Mouse (Mus musculus) urinary bladder, postnatal 36 days (tissue): ENCODE measurements at regions not wholly inside any gene's neighbourhood (a gene's known extent, or its start where the extent isn't known, plus 50 kb on each side); places are given as distances from the start of the nearest gene placed in this dataset.

ENCODE experiments used
- DNase-seq, 2 experiments: peaks; one replicate each; pipeline ENCODE4 v3.0.0; 2022; ENCODE audit warnings: low spot score in 2 of 2, mixed read lengths in 1 of 2

GRCm38 (mm10) chr6:94413987-94414360, 86.2 kb upstream of the Slc25a26 start:
- DNase-seq: no peak

GRCm38 (mm10) chr6:94413297-94413986, 86.7 kb upstream of the Slc25a26 start:
- no peak for DNase-seq

- DNase-seq: no peak
These were observed 87.8 kb upstream of the Slc25a26 start for GRCm38 (mm10) chr6:94412341-94412740.

- no peak for DNase-seq
These were observed 89.7 kb upstream of the Slc25a26 start for GRCm38 (mm10) chr6:94410480-94410879.

GRCm38 (mm10) chr6:94408996-94409395, 91.1 kb upstream of the Slc25a26 start:
- no peak for DNase-seq

GRCm38 (mm10) chr6:94407751-94408150, 92.4 kb upstream of the Slc25a26 start:
- no peak for DNase-seq

GRCm38 (mm10) chr6:94405371-94406076, 94.6 kb upstream of the Slc25a26 start:
- DNase-seq: no peak

- DNase-seq: no peak
These were observed 98.3 kb upstream of the Slc25a26 start for GRCm38 (mm10) chr6:94401617-94402481.

- DNase-seq: no peak
These were observed 99.0 kb upstream of the Slc25a26 start for GRCm38 (mm10) chr6:94401061-94401591.

- DNase-seq: peak in 1 of 2 experiments; percentile 22
These were observed 99.6 kb upstream of the Slc25a26 start for GRCm38 (mm10) chr6:94400471-94401051.

GRCm38 (mm10) chr6:94391134-94391533, 107.4 kb upstream of the Magi1 start:
- no peak for DNase-seq

- no peak for DNase-seq
These were observed 106.7 kb upstream of the Magi1 start for GRCm38 (mm10) chr6:94390403-94390802.

GRCm38 (mm10) chr6:94389716-94390115, 106.0 kb upstream of the Magi1 start:
- DNase-seq: no peak

- DNase-seq: no peak
These were observed 103.9 kb upstream of the Magi1 start for GRCm38 (mm10) chr6:94387648-94388047.

- no peak for DNase-seq
These were observed 101.8 kb upstream of the Magi1 start for GRCm38 (mm10) chr6:94385531-94385930.

GRCm38 (mm10) chr6:94369991-94370390, 86.3 kb upstream of the Magi1 start:
- DNase-seq: no peak

- DNase-seq: no peak
These were observed 80.2 kb upstream of the Magi1 start for GRCm38 (mm10) chr6:94363951-94364350.

- no peak for DNase-seq
These were observed 78.9 kb upstream of the Magi1 start for GRCm38 (mm10) chr6:94362626-94363025.

- no peak for DNase-seq
These were observed 73.9 kb upstream of the Magi1 start for GRCm38 (mm10) chr6:94357568-94357967.

- no peak for DNase-seq
These were observed 70.9 kb upstream of the Magi1 start for GRCm38 (mm10) chr6:94354451-94355095.

GRCm38 (mm10) chr6:94344296-94344695, 60.6 kb upstream of the Magi1 start:
- no peak for DNase-seq
